Mouse (Mus musculus) limb, embryonic 12.5 days (tissue): ENCODE measurements around the gene Ppp1r9b. TPM values are rescaled to one million over a fixed set of nuclear protein-coding genes. Genes with fewer than 3 reads are reported as not detected.

Experiments
- ATAC-seq: fragments of 200-750 bp; cut with Nextera tagmentation; 2 replicates; pipeline ENCODE4 v1.8.0; 2017; ENCODE audit warnings: low read depth, moderate TSS enrichment; ENCODE audit not compliant: insufficient number of reproducible peaks, insufficient read depth, low FRiP score, low TSS enrichment
- H3K27ac ChIP-seq: fragments of 300-500 bp; sonication (generic); 2 replicates; pipeline ENCODE4 v1.5.1; 2016; ENCODE audit warnings: mild to moderate bottlenecking, moderate library complexity
- H3K27me3 ChIP-seq: fragments of 300-500 bp; sonication (generic); 2 replicates; pipeline ENCODE4 v1.6.1; 2016; ENCODE audit warnings: mild to moderate bottlenecking, moderate library complexity
- H3K36me3 ChIP-seq: fragments of 300-500 bp; sonication (generic); 2 replicates; pipeline ENCODE4 v1.6.1; 2016; ENCODE audit warnings: mild to moderate bottlenecking, moderate library complexity
- H3K4me1 ChIP-seq: fragments of 300-500 bp; sonication (generic); replicated peaks from 2 replicates; pipeline ENCODE4 v1.6.1; 2016
- H3K4me2 ChIP-seq: fragments of 300-500 bp; sonication (generic); 2 replicates; pipeline ENCODE4 v1.6.1; 2016; ENCODE audit warnings: mild to moderate bottlenecking, moderate library complexity
- H3K4me3 ChIP-seq: fragments of 300-500 bp; sonication (generic); replicated peaks from 2 replicates; pipeline ENCODE4 v1.5.1; 2016; ENCODE audit warnings: mild to moderate bottlenecking
- H3K9ac ChIP-seq: fragments of 300-500 bp; sonication (generic); replicated peaks from 2 replicates; pipeline ENCODE4 v1.6.1; 2016; ENCODE audit warnings: mild to moderate bottlenecking, moderate library complexity
- H3K9me3 ChIP-seq: fragments of 300-500 bp; sonication (generic); 2 replicates; pipeline ENCODE4 v1.6.1; 2016; ENCODE audit warnings: mild to moderate bottlenecking, moderate library complexity
- WGBS: fragments of 180-500 bp; shearing (Covaris S2); methylation state at CpG from one replicate; pipeline ENCODE4 v1.1.7; 2016; 5-methylcytosine and 5-hydroxymethylcytosine counted together
- polyA plus RNA-seq: library from polyadenylated mRNA; unstranded; fragments of >200 nt; fragmentation: Nextera tagmentation; extraction: Ambion mirVana; gene quantifications from 2 replicates; pipeline ENCODE4 v1.2.1, GENCODE M21; 2016

Ppp1r9b gene
- polyA plus RNA-seq, result 12.0 and 12.6 TPM in 2 replicates

DNA sequence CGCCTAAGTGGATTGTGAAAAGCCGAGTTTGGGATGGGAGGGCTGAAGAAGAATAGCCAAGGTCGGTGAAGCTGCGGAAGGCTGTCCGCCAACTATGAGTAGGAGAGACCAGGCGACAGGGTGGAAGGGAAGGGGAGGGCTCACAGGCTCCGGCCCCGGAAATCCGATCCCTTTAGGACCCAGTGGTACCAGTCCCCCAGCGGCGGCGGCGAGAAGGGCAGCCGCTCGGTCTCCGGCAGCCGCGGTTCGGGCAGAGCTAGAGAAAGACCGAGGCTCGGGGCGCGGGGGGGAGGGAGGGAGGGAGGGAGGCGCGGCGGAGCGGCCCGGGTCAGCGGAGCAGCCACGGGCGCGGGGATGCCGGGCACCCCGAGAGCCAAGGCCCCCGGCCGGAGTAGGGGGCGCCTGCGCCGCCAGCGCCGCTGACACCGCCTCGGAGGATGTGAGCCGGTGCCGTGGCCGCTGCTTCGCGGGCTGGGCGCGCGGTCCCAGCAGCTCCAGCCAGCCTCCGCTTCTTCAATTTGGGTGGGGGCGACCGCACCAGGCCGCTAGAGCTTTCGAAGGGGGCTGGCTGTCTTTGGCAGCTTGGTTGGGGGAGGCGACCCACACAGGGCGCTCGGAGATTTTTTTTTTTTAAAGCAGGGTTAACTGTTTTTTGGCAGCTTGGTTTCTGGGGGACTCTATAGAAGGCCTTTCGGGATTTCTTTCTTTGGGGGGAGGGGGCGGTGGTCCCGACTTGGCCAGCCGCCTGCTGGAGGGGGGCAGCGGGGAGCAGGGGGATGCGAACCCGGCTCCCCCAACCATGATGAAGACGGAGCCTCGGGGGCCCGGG is at the start of gene Ppp1r9b:
Gene Ppp1r9b, plus strand, starts transcription at position 287 of the 829 bp plus-strand sequence.
- Histone ChIP-seq H3K36me3 (peaks cover 15% of the 10 kb centered on the region), H3K4me3 (peak within 1 kb of the TSS; percentile 93), H3K9ac (peak within 1 kb of the TSS; percentile 93), H3K9me3 (no peaks in the 10 kb centered on the region), H3K4me1 (peaks cover 66% of the 10 kb centered on the region), H3K27me3 (no peaks in the 10 kb centered on the region), H3K4me2 (peak within 1 kb of the TSS; percentile 100), H3K27ac (peak within 1 kb of the TSS; percentile 95)
- ATAC-seq, result peak; percentile 81
- under 1% methylated on average over 49 of the region's 69 CpGs for WGBS

DNA sequence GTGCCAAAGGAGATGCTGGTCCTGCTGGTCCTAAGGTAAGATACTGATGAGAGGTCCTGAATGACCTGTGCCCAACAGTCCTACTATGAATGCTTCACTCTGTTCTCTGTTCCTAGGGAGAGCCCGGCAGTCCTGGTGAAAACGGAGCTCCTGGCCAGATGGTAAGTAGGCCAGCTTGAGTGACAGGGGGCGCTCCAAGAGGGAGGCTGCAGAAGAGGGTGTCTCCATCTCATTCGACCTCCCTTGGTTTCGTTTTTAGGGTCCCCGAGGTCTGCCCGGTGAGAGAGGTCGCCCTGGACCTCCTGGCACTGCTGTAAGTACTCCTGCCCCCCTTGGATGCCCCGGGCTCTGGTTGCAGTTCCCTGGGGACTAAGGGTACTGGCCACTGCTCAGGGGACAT is 49.7 kb upstream of the Ppp1r9b start:
- Histone ChIP-seq H3K27ac (no peak overlapping the region), H3K27me3 (peaks cover 4% of the 10 kb centered on the region; the same call in 1 of the 2 replicates), H3K9me3 (no peaks in the 10 kb centered on the region), H3K4me3 (no peak overlapping the region), H3K4me2 (no peak overlapping the region), H3K4me1 (peaks cover 14% of the 10 kb centered on the region), H3K9ac (0 out of 2 replicates have a peak overlapping the region, but pooled peaks have one; percentile 14), H3K36me3 (peaks cover 73% of the 10 kb centered on the region)
- WGBS, result 45% methylated on average over 9 of the region's 9 CpGs
- ATAC-seq, result no peak

DNA sequence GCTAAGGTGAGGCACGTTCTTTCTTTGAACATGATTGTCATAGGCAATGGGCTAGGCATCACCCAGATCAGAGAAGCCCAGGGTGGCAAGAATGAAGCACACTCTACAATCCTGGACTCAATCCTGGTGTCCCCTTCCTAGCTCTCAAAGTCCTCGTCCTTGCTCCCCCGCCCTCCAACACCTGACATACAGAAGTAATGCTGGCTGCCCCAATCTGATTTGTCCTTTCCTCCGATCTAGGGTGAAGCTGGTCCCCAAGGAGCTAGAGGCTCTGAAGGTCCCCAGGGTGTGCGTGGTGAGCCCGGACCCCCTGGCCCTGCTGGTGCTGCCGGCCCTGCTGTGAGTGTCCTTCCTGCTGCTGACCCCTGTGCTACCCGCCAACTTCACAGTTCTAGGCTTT is 49.1 kb upstream of the Ppp1r9b start:
- no peak overlapping the region for H3K4me2 ChIP-seq

DNA sequence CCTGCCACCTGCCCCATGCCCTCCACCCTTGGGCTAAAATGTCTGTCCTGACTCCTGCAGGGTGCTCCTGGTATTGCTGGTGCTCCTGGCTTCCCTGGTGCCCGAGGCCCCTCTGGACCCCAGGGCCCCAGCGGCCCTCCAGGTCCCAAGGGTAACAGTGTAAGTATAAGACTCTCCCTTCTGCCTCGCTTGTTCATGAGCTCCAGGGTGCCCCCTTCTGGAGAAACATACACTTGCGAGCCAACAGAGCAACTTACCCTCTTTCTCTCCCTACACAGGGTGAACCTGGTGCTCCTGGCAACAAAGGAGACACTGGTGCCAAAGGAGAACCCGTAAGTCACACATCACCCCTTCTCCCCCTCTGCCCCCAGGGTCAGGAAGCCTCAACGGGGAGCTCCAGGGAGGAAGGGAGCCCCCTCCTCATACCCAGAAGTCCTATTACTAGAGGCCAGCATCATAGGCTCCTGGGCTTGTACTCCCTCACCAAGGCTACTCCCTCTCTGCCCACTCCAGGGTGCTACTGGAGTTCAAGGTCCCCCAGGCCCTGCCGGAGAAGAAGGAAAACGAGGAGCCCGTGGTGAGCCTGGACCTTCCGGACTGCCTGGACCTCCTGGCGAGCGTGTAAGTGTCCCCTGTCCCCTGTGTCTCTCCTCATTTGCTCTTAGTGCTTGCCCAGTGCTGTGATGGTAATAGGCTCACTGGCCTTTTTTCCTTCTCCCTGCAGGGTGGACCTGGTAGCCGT is 48.4 kb upstream of the Ppp1r9b start:
- no peak overlapping the region for H3K4me2 ChIP-seq
- H3K4me1 ChIP-seq, result peaks cover 10% of the 10 kb centered on the region
- H3K27me3 ChIP-seq, result peaks cover 4% of the 10 kb centered on the region; the same call in 1 of the 2 replicates
- no peak overlapping the region for H3K4me3 ChIP-seq
- WGBS, result 47% methylated on average over 12 of the region's 13 CpGs
- no peak for ATAC-seq
- H3K9me3 ChIP-seq, result no peaks in the 10 kb centered on the region
- H3K36me3 ChIP-seq, result peaks cover 86% of the 10 kb centered on the region
- no peak overlapping the region for H3K27ac ChIP-seq
- no peak overlapping the region for H3K9ac ChIP-seq

More for the DNA sequence above, 49.1 kb upstream of the Ppp1r9b start:
- 79% methylated on average over 8 of the region's 8 CpGs for WGBS
- Histone ChIP-seq H3K27ac (no peak overlapping the region), H3K27me3 (peaks cover 4% of the 10 kb centered on the region; the same call in 1 of the 2 replicates), H3K4me1 (peaks cover 10% of the 10 kb centered on the region), H3K9ac (no peak overlapping the region), H3K36me3 (peaks cover 80% of the 10 kb centered on the region), H3K9me3 (no peaks in the 10 kb centered on the region), H3K4me3 (no peak overlapping the region)
- ATAC-seq, result no peak

DNA sequence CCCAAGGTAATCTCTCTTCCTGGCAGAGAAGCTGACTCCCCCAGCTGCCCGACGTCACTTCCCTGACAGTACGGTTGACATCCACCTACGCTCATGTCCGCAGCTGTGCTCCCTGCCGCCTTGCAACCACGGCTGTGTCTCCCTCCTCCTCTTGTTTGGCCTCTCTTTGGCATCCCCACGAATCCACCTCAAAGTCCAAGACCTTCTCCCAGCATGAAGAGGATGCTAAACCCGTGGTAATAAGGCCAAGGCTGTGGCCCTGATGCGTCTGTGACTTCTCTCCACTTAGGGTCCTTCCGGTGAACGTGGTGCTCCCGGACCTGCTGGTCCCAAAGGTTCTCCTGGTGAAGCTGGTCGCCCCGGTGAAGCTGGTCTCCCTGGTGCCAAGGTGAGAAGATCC is 47.8 kb upstream of the Ppp1r9b start:
- Histone ChIP-seq H3K9ac (no peak overlapping the region), H3K9me3 (no peaks in the 10 kb centered on the region), H3K4me3 (no peak overlapping the region), H3K4me1 (peaks cover 5% of the 10 kb centered on the region), H3K4me2 (no peak overlapping the region), H3K27me3 (peaks cover 4% of the 10 kb centered on the region; the same call in 1 of the 2 replicates), H3K36me3 (peaks cover 92% of the 10 kb centered on the region), H3K27ac (no peak overlapping the region)
- ATAC-seq, result no peak
- WGBS, result 84% methylated on average over 15 of the region's 15 CpGs

DNA sequence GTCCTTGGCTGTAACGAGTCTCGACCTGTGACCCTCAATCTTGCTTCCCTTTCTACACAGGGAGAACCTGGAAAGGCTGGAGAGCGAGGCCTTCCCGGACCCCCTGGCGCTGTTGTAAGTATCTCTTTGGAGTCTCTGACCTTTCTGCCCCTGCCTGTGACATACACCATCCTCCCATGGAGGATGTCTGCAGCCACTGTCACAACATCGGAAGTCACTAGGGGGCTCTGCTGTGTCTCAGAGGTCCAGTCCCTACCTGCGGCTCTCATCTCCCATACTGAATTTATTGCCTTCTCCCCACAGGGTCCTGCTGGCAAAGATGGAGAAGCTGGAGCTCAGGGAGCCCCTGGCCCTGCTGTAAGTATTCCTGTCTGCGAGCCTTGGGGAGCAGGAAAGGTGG is 46.5 kb upstream of the Ppp1r9b start:
- 26% methylated on average over 8 of the region's 8 CpGs for WGBS
- no peak for ATAC-seq
- no peaks in the 10 kb centered on the region for H3K27me3 ChIP-seq
- no peak overlapping the region for H3K4me2 ChIP-seq
- no peak overlapping the region for H3K27ac ChIP-seq
- H3K4me3 ChIP-seq, result no peak overlapping the region
- H3K9me3 ChIP-seq, result no peaks in the 10 kb centered on the region
- H3K4me1 ChIP-seq, result no peaks in the 10 kb centered on the region
- no peak overlapping the region for H3K9ac ChIP-seq
- peaks cover 100% of the 10 kb centered on the region for H3K36me3 ChIP-seq

DNA sequence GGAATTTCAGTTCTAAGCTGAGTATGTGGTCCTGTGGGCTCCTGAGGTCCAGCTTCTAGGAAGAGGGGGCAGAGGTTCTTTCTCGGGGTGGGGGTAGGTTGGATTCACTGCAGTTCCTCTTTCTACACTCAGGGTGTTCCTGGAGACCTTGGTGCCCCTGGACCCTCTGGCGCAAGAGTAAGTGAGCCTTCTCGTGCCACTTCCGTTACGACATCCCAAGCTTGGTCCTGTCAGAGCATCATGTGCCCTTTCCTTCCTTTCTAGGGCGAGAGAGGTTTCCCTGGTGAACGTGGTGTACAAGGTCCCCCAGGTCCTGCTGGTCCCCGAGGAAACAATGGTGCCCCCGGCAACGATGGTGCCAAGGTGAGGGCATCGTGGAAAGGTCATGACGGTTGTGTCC is 45.6 kb upstream of the Ppp1r9b start:
- Histone ChIP-seq H3K9ac (no peak overlapping the region), H3K4me3 (no peak overlapping the region), H3K27ac (no peak overlapping the region), H3K36me3 (peaks cover 100% of the 10 kb centered on the region), H3K9me3 (no peaks in the 10 kb centered on the region), H3K4me1 (no peaks in the 10 kb centered on the region), H3K27me3 (no peaks in the 10 kb centered on the region), H3K4me2 (no peak overlapping the region)
- WGBS, result 89% methylated on average over 12 of the region's 12 CpGs
- ATAC-seq, result no peak

DNA sequence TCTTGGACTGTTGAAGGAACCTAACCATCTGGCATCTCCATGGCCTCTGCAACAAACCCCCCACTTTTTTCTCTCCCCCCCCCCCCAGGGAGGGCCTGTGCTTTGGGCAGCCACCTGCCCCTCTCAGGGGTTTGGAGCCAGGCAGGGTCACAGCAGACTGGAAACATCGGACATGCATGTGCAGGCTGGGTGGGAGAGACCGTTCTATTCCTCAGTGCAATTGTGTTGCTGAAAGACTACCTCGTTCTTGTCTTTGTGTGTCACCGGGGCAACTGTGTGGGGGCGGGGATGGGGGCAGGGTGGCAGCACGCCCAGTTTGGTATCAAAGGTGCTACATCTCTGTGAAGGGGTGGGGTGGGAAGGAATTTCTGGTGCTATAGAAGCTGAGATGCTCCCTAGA is 38.7 kb upstream of the Ppp1r9b start:
- Histone ChIP-seq H3K27ac (0 out of 2 replicates have a peak overlapping the region, but pooled peaks have one; percentile 35), H3K4me1 (peaks cover 4% of the 10 kb centered on the region; the same call in 1 of the 2 replicates), H3K36me3 (peaks cover 49% of the 10 kb centered on the region), H3K9ac (no peak overlapping the region), H3K4me3 (no peak overlapping the region), H3K4me2 (no peak overlapping the region), H3K9me3 (no peaks in the 10 kb centered on the region), H3K27me3 (no peaks in the 10 kb centered on the region)
- WGBS, result 24% methylated on average over 6 of the region's 6 CpGs
- no peak for ATAC-seq

DNA sequence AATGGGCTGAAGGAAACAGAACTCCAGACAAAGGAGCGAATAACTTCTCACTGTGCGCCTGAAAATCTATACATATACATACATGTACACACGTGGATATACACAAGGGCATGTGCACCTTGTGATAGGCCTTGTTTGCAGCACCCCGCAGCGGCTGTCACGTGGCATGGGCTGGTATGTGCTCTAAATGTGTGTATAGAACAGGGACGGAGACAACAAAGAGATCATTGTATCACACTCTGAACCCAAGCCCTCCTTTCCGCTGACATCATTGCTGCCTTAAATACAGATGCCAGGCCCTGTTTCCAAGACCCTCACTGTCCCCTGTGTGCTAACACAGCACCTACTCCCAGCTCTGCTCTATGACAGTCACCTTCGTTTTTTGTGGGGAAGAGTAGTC is 35.7 kb upstream of the Ppp1r9b start:
- H3K36me3 ChIP-seq, result peaks cover 19% of the 10 kb centered on the region
- H3K9ac ChIP-seq, result no peak overlapping the region
- ATAC-seq, result no peak
- peak overlapping the region; percentile 32 for H3K4me2 ChIP-seq
- H3K27me3 ChIP-seq, result no peaks in the 10 kb centered on the region
- no peaks in the 10 kb centered on the region for H3K9me3 ChIP-seq
- peaks cover 11% of the 10 kb centered on the region for H3K4me1 ChIP-seq
- H3K4me3 ChIP-seq, result 0 out of 2 replicates have a peak overlapping the region, but pooled peaks have one; percentile 15
- 0 out of 2 replicates have a peak overlapping the region, but pooled peaks have one; percentile 25 for H3K27ac ChIP-seq
- WGBS, result 76% methylated on average over 9 of the region's 9 CpGs

DNA sequence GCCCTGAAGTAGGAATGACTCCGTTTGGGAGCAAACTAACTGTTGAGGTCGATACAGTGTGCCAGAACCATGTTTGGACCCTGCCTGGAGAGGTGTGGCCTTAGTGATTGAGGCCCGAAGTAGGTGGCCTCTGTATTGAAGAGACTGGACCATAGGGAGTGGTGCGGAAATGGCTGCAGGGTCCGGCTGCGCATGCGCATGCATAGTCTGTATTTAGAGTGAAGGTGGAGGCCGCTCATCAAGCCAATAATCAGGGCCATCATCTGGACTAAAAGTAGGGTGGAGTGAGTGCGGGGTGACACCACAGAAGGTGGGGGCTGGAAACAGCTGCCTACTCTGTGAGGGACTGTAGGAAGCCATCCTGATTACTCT is 33.2 kb upstream of the Ppp1r9b start:
- no peak overlapping the region for H3K9ac ChIP-seq
- H3K36me3 ChIP-seq, result no peaks in the 10 kb centered on the region
- H3K4me3 ChIP-seq, result no peak overlapping the region
- H3K9me3 ChIP-seq, result no peaks in the 10 kb centered on the region
- WGBS, result 81% methylated on average over 9 of the region's 9 CpGs
- H3K27ac ChIP-seq, result peak overlapping the region; percentile 50; the same call in 1 of the 2 replicates
- H3K4me2 ChIP-seq, result 0 out of 2 replicates have a peak overlapping the region, but pooled peaks have one; percentile 17
- H3K27me3 ChIP-seq, result no peaks in the 10 kb centered on the region
- ATAC-seq, result no peak
- H3K4me1 ChIP-seq, result peaks cover 7% of the 10 kb centered on the region
